Mouse (Mus musculus) ES-Bruce4 (cell line): Measurements from ENCODE around the gene Slc16a3. TPM values are rescaled to one million over a fixed set of nuclear protein-coding genes. Genes with fewer than 3 reads are reported as not detected.

ENCODE experiments used
- H3K27ac ChIP-seq: 2 replicates; pipeline ENCODE4 v1.5.1; 2012; ENCODE audit warnings: low read length, inconsistent platforms; ENCODE audit not compliant: insufficient read depth
- H3K27me3 ChIP-seq: 2 replicates; pipeline ENCODE4 v1.6.1; 2012; ENCODE audit warnings: mild to moderate bottlenecking, low read length, inconsistent platforms; ENCODE audit not compliant: control insufficient read depth, poor library complexity, insufficient read depth, severe bottlenecking
- H3K36me3 ChIP-seq: 2 replicates; pipeline ENCODE4 v1.6.1; 2012; ENCODE audit warnings: inconsistent platforms, mild to moderate bottlenecking, low read length, moderate library complexity; ENCODE audit not compliant: control insufficient read depth, poor library complexity, insufficient read depth, severe bottlenecking
- H3K4me1 ChIP-seq: one replicate; pipeline ENCODE4 v1.8.1; 2011; ENCODE audit warnings: low read length; ENCODE audit not compliant: control insufficient read depth, insufficient read depth
- H3K4me3 ChIP-seq: 2 replicates; pipeline ENCODE4 v1.5.1; 2011; ENCODE audit warnings: low read depth, mild to moderate bottlenecking, low read length
- H3K9ac ChIP-seq: 2 replicates; pipeline ENCODE4 v1.6.1; 2012; ENCODE audit warnings: low read depth, mild to moderate bottlenecking, inconsistent platforms; ENCODE audit not compliant: poor library complexity, severe bottlenecking
- H3K9me3 ChIP-seq: replicated peaks from 2 replicates; pipeline ENCODE4 v1.6.1; 2012; ENCODE audit warnings: mild to moderate bottlenecking, low read length, inconsistent platforms; ENCODE audit not compliant: control insufficient read depth, poor library complexity, insufficient read depth, severe bottlenecking
- CTCF ChIP-seq: IDR thresholded peaks from one replicate; pipeline ENCODE4 v1.8.1; 2011; ENCODE audit warnings: low read depth, low read length
- EP300 ChIP-seq: IDR thresholded peaks from 2 replicates; pipeline ENCODE4 v1.6.1; 2011; ENCODE audit warnings: low read depth, low read length; ENCODE audit not compliant: insufficient read depth
- POLR2A ChIP-seq: IDR thresholded peaks from one replicate; pipeline ENCODE4 v1.8.1; 2011; ENCODE audit warnings: low read length; ENCODE audit not compliant: insufficient read depth
- polyA plus RNA-seq: library from polyadenylated mRNA; stranded (reverse); fragments of >200 nt; gene quantifications from 2 replicates; pipeline ENCODE4 v1.2.4, GENCODE M21; 2011; ENCODE audit warnings: low read depth; ENCODE audit not compliant: missing spikeins, insufficient read depth, insufficient read length

Gene Slc16a3
- polyA plus RNA-seq, 1 experiment, result 84.3 TPM

- TF ChIP-seq CTCF, result no peak
- no peak for TF ChIP-seq EP300
- no peak for TF ChIP-seq POLR2A
- Histone ChIP-seq H3K4me3 (no peak overlapping the region), H3K4me1 (peaks cover 11% of the 10 kb centered on the region), H3K36me3 (peaks cover 4% of the 10 kb centered on the region; the same call in 1 of the 2 replicates), H3K27me3 (no peaks in the 10 kb centered on the region), H3K9me3 (no peaks in the 10 kb centered on the region), H3K27ac (no peak overlapping the region), H3K9ac (no peak overlapping the region)
These were observed 8.8 kb downstream of the Slc16a3 start for GRCm38 (mm10) chr11:120957052-120957451.

- no peak overlapping the region for H3K9ac ChIP-seq
- TF ChIP-seq CTCF, result no peak
- no peak for TF ChIP-seq EP300
- no peak for TF ChIP-seq POLR2A
- peaks cover 7% of the 10 kb centered on the region for H3K4me1 ChIP-seq
- no peaks in the 10 kb centered on the region for H3K9me3 ChIP-seq
- no peak overlapping the region for H3K4me3 ChIP-seq
- H3K27ac ChIP-seq, result no peak overlapping the region
- H3K27me3 ChIP-seq, result no peaks in the 10 kb centered on the region
- peaks cover 11% of the 10 kb centered on the region for H3K36me3 ChIP-seq
These were observed 9.5 kb downstream of the Slc16a3 start for GRCm38 (mm10) chr11:120957731-120958257.

- peaks cover 4% of the 10 kb centered on the region for H3K4me1 ChIP-seq
- no peak overlapping the region for H3K27ac ChIP-seq
- H3K4me3 ChIP-seq, result no peak overlapping the region
- no peak overlapping the region for H3K9ac ChIP-seq
- TF ChIP-seq POLR2A (no peak), CTCF (no peak), EP300 (no peak)
- H3K27me3 ChIP-seq, result no peaks in the 10 kb centered on the region
- H3K36me3 ChIP-seq, result peaks cover 16% of the 10 kb centered on the region
- no peaks in the 10 kb centered on the region for H3K9me3 ChIP-seq
These were observed 10.8 kb downstream of the Slc16a3 start for GRCm38 (mm10) chr11:120959066-120959465.

GRCm38 (mm10) chr11:120959564-120959963 lies 11.3 kb downstream of the Slc16a3 start:
- Histone ChIP-seq H3K4me1 (peaks cover 4% of the 10 kb centered on the region), H3K9me3 (no peaks in the 10 kb centered on the region), H3K4me3 (no peak overlapping the region), H3K27ac (no peak overlapping the region), H3K27me3 (no peaks in the 10 kb centered on the region), H3K36me3 (peaks cover 19% of the 10 kb centered on the region), H3K9ac (no peak overlapping the region)
- no peak for TF ChIP-seq POLR2A
- TF ChIP-seq CTCF, result no peak
- no peak for TF ChIP-seq EP300

DNA sequence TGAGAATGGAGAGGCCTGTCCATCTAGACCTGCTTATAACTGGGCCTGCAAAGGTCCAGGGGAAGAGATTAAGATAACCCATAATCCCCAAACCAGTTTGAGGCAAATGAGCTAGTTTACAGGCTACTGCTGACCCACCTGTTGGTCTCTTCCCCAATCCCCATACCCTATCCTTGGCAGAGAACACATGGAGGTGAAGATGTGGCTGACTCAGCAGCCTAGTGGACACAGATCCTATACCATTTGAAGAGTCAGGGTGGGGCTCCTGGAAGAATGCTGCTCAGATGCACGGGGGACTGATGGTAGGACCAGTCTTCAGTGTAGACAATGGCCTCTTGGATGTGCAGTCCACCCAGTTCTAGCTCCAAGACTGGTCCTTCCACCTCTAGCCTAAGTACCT lies 12.0 kb downstream of the Slc16a3 start:
- Histone ChIP-seq H3K9ac (no peak overlapping the region), H3K9me3 (no peaks in the 10 kb centered on the region), H3K36me3 (peaks cover 25% of the 10 kb centered on the region), H3K27ac (no peak overlapping the region), H3K27me3 (no peaks in the 10 kb centered on the region), H3K4me3 (no peak overlapping the region), H3K4me1 (peaks cover 9% of the 10 kb centered on the region)
- TF ChIP-seq EP300 (no peak), POLR2A (no peak), CTCF (no peak)

DNA sequence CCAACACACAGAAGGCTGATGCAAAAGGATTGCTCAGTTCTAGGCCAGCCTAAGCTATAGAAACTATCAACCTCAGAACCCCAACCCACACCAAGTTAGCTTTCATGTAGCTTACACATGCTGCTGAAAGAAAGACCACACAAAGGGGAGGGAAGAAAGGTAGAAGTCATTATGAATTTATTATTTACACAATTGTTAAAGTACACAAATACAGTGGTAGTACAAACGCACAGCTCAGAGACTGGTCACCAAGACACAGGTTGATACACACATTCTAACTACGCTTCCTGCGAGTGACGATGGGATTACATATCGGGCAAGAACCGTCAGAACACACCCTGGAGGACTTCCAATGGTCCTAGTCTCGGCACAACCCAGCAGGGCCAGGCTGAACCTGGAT lies 13.3 kb downstream of the Slc16a3 start:
- H3K27me3 ChIP-seq, result no peaks in the 10 kb centered on the region
- H3K4me1 ChIP-seq, result peaks cover 9% of the 10 kb centered on the region
- peaks cover 35% of the 10 kb centered on the region for H3K36me3 ChIP-seq
- no peak overlapping the region for H3K4me3 ChIP-seq
- TF ChIP-seq POLR2A (no peak), EP300 (no peak), CTCF (no peak)
- no peaks in the 10 kb centered on the region for H3K9me3 ChIP-seq
- no peak overlapping the region for H3K27ac ChIP-seq
- no peak overlapping the region for H3K9ac ChIP-seq
